Mouse (Mus musculus) adrenal gland (tissue): ENCODE results near the gene E2f8.

Source experiments
- intact Hi-C: fragments of 180-260 bp; cut with DNase I; formaldehyde crosslinking; loops from one replicate; pipeline ENCODE4 v1.15.1; 2025

E2f8 gene

DNA sequence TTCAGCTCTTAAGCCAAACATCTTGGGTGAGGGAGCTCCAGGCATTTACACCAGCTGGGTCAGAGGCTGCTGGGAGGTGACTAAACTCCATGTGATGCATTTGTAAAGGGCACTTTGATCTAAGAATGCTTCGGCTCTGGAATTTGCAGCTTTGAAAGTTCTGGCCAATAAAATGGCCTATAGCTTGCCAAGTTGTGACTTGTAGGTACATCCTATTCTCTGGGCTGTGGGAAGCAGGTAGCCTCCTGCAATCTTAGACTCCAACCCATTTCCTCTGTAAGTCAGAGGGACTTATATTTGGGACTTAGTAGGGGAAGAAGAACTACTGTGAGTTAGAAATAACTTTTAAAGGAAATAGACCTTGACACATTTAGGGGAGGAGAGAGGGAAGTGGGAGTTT lies 20.4 kb downstream of the E2f8 start:
- intact Hi-C loops: no loop called here

DNA sequence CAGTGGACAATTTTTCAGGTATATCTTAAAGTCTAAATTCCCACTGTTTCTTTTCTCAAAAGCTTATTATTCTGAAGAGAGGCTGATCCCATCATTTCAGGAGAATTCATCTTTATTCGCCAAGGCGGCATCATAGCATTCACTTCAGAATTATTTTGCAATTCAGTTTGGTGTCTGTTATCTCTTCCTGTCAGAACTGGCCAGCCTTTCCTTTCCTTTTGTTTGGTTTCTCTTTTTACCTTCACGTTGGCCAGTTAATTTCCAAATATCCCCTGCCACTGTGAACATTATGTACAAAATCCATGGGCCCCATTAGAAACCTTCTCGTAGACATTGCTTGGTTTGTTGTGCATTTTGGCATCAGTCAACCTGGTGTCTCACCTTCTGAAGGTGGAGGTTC lies 22.0 kb downstream of the E2f8 start:
- intact Hi-C loops: no loop called here

DNA sequence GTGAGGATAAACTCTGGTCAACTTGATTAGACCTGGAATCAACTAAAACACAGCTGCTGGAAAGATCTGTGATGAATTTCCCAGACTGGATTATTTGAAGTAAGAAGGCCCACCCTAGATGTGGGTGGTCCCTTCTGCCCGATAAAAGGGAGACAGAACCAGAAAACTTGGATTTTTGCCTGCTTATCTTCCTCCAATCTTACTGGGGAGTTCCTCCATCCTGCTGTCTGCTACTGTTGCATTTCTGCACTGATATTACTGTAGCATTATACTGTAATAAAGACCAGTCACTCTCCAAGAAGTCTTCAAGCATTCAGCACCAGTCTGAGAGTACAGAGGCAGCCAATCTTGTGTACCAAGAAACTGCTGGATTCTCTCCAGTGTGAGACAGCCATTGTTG lies 23.1 kb downstream of the E2f8 start:
- intact Hi-C loops: no loop called here

DNA sequence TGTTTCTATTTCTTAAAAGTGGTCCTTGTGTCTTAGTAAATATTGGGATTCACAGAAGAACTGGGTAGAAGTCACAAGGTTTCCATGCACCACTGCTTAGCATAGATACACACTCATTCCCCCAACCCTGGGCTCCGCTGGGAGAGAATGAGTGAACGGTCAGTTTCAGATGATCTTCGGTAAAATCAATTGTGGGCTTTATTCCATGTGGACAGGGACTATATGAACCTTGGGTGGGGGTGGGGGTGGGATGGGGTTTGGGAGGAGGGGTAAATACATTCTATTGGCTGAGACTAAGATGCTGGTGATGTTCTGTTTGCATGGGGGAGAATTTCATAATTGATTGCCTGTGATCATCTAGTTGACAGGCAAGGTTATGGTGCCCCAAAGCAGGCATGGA lies 25.9 kb downstream of the E2f8 start:
- intact Hi-C loops: no loop called here

DNA sequence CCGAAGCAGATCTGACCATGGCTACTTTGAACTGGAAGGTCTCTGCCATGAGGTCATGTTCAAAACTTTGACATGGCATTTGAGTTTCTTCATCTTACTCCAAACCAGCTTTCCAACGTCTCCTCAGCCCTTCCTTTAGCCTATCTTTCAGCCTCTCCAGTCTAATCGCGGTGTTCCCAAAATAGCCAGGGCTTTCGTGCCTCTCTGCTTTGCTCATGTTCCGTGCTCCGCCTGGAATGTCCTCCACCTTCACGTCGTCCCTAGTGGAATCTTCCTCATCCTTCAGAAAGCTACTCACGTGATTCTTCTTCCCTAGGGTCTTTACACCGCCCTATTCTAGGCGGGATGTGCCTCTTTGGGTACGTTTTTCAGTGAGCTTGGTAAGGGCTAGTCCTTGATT lies 27.9 kb downstream of the E2f8 start:
- intact Hi-C loops: no loop called here

DNA sequence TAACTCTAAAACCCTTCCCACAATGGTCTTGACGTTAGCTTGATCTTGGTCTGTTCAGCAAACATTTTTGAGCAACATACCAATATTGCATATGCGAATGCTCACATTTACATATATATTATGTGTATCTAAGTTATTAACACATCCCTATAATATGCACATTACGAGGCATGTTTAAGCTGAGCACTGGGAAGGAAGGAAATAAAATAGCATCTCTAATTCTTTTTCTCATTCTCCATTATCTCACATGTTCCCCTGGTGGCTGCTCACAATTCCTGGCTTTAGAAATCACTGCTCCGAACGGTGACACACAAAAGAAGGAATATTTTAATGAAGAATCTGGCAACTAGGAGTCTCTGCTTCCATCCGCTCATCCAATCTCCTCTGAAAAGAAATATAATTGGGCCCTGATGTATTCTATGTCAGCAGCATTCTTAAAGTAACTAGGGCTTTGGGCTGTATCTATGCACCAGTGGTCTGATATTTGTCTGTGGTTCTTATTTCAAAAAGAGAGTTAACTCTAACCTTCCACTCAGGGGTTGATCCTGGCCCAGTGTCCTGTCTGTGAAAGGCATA lies 29.8 kb downstream of the E2f8 start:
- intact Hi-C loops: no loop called here

DNA sequence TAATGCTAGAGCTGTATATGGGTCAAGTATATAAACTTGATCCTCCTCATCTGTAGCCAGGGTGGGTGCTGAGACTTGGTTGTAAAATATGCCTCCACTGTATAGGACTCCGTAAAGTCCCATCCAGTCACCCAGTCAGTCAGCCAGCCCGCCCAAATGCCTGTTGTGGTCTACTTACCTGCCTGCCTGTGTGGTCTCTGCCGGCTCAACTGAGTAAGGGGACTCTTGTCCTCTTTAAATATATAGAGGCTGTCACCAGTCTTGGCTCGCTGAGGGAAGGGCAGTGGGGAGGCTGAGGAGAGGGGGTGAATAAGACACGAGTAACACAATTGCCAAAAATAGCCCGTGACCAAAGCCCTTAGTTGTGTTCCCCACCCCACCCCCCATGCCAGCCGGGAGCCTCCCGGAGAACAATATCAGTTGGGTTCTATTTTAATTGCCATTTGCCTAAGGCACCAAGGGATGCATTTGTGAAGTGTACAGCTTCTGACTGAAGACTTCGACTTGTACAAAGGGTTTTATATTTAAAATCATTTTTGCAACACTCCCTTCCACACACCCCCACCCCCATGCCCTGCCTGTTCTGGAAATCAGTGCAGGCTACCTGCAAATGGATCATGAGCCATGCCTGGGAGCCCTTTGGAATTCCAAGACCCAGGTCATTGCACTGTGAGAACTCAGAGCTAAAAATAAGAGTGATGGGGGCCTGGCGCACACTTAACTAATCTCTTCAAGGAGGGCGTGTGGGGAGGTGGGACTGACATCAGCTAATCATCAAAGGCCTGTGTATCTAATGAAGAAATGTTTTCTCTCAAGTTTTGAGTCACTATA lies 33.4 kb downstream of the E2f8 start, which contains the start of gene Csrp3:
Gene Csrp3, minus strand, starts transcription at position 214 of the 831 bp plus-strand sequence.
- intact Hi-C loops: no loop called here

DNA sequence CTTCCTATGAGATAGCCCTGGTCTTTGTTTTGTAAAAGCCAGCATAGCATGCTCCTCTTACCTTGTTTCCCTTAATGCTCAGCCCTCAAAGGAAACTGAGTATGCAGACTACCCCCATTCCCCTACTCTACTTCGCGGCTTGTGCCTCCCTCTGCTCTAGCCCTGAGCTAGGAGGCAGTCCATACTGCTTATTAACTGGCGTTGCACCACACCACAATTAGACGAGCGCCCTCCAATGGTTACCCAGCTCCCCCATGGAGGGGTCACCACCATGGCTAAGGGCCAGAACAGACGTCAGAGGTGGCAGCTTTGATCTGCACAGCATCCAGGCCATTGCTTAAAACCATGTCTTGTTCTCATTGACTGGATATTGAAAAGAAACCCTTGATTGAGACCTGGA lies 34.6 kb downstream of the E2f8 start:
- intact Hi-C loops: no loop called here

DNA sequence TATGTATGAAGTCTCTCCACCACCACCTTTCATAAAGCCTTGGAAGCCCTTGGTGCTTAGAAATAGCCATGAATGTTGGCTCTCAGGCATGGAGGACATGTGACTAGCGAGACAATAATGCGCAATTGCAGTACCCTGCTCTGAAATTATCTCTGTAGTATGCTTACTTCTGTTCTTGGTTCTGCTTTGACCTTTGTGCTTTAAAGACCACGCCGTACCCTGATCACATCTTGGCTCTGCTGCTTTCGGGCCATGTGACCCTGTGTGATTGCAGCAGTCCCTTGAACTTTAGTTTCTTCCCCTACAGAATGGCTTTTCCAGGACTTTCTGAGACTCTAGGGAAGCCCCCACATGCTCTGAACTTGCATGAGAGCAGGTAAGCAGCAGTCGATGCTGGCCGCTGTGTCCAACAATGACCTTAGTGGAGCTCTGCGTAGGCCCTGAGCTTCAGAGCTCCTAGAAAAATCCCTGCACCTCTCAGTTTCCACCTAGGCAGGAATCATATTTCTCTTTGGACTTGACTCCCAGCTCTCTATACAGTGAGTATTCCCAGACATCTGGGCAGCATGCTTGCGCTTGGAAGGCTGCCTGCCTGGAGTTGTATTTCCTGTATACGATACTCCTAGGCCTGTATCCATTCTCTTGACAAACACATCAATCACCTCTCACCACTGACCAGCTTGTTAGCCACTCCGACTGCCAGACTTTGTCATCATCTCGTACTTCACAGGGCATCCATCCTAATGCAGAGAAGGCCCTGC lies 36.0 kb downstream of the E2f8 start:
- intact Hi-C loops: no loop called here

DNA sequence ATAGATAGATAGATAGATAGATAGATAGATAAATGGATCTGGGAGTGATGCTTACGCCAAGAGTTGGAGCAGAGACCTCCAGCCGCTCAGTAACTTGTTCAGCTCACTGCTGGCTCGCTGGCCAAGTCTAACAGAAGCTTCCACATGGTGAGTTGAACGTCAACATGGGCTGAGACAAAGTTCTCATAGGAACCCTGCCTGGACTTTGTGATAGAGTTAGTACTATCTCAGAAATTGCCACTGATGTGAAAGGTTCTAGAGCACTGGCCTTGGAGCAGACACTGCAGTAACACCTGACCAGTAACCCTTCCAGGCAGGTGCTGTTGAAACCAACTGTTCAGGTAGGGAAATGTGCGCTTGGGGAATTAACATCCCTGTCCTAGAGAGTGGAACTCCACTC lies 37.9 kb downstream of the E2f8 start:
- intact Hi-C loops: no loop called here

DNA sequence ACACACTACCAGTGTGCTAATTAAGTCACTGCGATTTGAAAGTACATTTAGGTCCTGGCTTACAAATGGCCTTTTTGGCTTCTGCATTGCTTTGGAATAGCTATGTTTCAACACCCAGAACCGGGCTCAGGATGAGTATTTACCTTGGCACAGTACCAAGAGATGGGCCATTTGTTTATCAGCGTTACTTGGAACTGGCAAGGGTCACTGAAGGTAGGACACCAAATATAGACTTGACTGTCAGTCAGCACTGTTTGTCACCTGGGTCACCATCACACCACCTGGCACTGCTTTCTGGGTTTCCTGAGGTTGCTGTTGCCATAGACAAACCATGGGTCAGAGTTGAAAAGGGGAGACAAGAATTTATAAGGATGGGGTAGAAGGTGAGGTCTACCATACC lies 39.0 kb downstream of the E2f8 start:
- intact Hi-C loops: no loop called here

DNA sequence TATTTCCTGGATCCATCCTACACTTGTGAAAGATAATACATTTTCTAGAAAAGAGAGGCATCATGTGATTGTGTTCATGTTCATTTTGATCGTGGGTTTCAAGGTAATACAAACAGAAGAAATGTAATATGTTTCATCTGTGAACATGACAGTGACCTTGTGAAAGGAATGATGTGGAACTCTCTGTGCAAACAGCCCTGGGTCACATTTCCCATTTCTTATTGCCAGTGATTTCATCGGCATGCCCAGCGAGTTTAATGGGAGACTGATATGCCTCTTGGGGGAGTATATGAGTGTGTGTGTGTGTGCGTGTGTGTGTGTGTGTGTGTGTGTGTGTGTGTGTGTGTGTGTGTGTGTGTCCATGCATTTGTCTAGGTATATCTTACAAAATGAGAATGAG lies 39.9 kb downstream of the E2f8 start:
- intact Hi-C loops: no loop called here

DNA sequence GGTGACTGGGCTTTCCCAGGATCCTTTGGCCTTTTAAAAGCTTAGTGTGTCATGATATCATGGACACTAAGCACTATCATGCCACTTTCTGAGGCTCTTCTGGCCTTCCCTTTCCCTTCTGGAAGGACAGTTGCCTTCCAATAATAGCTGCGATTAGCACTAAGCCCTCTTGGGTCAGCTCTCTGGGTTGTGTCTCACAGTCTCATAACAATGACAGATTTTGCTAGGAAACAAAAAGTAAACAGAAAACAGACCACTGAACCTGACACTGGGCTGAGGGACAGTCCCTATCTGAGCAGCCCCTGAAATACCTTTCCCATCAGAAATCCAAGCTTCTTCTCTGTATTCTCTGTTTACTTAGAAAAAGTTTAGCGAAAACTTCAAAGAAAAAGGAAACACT lies 40.9 kb downstream of the E2f8 start:
- intact Hi-C loops: no loop called here

DNA sequence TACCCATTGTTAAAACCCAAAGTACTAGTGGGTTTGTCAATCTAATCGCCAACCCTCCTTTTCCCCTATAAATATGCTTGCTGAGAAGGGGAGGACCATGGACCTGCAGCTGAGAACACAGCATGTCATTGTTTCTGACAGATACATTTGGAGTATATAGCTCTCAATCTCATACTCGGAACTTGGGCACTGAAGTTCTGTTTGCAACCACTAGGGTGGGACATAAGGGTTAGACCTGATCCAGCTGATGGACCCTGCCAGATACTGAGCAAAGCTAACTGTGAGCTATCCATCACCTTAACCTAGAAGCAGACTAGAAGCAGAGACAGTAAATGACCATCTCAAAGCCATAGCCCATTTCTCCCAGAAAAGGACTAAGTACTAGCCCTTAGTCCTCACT lies 43.0 kb downstream of the E2f8 start:
- intact Hi-C loops: no loop called here

DNA sequence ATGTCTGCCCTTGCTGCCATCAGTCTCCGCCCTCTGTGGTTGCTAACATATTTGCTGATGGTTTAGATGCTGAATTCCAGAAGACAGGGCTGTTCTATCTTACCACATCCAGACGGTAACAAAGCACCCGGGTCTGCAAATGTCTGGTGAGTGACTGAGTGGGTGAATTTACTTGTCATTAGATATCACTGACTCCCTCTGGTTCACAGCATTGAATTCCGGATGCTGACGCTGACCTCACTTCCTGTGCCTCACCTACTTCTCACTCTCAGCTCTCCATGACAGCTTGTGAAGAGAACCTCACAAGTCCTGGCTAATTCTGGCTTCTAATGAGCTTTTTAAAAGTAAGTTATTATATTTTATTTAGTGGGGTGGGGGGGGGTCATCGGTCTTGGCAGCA lies 44.4 kb downstream of the E2f8 start:
- intact Hi-C loops: no loop called here

DNA sequence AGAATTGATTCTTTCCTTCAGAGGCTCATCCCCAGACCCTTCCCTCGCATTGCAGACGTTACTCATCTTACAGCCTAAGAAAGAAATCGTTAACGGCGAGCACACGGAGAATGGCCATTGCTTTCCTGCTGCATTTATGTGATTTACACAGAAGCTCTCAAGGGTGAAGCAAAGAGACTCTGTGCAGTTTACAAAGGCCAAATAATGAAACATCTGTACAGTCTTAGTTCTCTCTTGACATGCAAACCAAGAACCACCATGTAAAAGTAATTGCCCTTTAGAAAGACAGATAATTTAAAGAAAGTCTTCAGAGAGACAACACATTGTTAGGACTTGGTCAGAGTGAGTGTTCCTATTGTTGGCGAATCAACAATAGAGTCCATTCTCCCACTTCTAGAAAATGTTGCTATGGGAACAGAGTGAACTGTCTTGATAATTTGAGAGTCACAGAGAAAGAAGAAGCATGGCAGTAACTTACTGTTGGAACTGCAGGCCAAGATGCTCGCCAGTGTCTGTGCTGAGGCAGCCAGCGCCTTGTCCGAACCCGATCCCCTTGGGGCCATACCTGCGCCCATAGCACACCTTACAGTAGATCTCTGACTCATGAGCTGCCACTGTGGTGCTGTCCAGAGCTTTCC lies 46.3 kb downstream of the E2f8 start:
- intact Hi-C loops: no loop called here

DNA sequence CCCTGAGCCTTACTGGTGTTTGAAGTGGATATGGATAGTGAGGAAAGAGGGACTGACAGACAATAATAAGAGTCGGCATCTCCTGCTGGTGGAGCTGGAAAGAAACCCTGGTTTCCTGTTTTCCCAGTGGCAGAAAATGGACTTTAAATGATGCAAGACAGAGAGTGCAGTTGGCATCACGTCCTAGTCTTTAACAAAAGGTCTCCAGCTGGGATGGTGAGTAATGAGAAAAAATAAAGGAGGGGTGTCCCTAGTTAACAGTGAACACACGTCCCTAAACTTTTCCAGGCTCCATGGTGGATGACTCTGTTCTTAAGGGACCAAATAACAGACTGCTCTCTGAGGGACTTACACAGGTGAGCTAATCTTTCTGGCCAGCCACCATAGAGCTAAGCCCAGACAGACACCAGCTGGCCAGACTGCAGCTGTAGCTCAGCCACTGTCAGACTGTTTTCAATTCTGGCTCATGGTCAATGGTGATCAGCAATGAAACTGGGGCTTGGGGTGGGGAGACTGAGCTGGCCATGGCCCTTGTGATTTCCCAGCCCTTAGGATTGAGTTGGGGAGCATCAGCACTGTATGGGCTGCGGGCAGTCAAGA lies 46.9 kb downstream of the E2f8 start:
- intact Hi-C loops: no loop called here

DNA sequence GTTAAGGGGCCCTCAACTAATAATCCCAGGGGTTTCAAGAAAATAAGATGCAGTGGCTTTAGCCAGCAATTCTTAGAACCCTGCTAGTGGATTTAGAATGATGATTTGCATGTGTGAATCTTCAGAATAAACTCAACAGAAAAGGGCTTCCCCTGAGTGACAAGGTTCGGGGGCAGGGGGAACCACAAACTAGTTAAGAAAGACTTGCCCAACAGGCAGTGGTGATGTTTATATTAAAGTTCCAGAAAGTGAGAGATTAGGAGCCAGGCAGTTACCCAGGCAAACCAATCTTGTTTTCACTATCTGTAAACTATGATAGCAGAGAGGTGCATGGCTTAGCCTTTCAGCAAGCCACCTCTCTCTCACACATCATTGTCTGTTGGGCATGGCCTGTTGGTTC lies 48.7 kb downstream of the E2f8 start:
- intact Hi-C loops: no loop called here

DNA sequence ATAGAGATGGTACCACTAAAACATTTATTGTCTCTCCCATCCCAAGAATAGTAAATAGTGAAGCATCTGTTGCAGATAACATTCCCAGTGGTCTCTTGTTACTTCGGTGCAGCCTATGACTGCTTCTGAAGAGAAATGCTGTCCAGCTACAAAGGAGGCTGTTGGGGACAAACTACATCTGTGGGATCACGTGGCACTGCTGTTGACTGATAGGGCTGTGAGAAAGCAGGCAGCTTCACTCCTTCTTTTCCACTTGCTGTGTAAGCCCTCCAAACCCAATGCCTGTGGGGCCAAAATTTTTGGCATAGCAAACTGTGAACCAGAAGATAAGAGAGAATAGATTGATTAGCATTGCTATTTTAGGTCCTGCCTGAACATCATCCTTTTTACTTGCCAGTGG lies 51.0 kb downstream of the E2f8 start:
- intact Hi-C loops: no loop called here

DNA sequence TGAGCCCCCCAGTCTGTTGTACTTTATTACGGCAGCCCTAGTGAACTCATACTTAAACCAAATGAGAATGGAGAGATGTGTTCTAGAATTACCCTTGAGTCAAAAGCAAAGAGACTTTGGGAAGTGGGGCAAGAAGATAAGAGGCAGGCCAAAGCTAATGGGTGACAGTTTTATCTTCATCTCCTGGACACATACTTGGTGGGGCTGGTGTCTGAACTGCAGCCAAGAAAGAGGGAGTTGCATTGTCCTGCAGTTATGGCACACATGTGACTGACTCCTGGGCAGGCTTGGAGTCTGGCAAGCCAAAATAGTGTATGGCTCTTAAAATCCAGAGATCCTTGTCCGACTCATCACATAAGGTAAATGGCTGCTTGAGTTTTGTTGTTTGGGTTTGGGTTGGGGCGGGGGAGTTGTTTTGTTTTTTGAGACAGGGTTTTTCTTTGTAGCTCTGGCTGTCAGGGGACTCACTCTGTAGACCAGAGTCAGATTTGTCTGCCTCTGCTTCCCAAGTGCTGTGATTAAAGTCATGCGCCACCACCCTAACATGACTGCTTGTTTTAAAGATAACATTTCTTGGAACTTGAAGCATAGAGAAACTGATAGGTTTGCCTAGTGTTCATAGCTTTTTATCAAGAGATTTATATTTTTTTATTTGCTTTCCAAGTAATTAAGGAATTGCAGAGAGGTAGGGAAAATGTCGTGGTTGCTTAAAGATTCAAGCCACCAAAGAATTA lies 52.1 kb downstream of the E2f8 start:
- intact Hi-C loops: no loop called here

DNA sequence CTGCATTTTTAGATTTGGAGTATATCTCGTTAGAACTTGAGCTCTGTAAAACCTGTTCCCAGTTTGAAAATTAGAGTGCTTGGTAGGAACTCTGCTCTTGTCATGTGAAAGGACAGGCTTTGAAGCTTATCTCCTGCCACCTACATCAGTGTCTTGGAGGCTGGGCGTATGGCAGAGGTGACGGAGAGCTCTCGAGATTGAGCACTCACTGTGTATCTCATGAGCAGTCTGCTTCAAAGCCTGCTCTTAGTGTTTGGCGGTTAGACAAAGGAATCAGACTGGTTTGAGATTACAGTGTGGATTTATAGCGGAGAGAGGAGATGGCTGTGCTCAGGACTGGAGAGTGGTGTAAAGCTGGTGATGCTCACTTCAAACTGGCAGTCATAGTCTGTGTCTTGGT lies 56.2 kb downstream of the E2f8 start:
- intact Hi-C loops: no loop called here
